19 mouse cellular contexts compared by ENCODE assay signal in genomic region chr6:146254931-146255330, GRCm38 (mm10).
DNase-seq lines count a peak whose midpoint lies in the region; ATAC-seq and TF ChIP-seq lines count a peak whose summit lies in the region.
"Had no signal": no experiment of that assay in that cellular context is flagged by ENCODE, and none has a peak within 500 bp of the region (broad histone marks: within the 10 kb centered on the region; RNA-seq: fewer than 3 reads in every experiment).

No protein-coding gene starts in this region.

- no peak overlapping the region for H3K4me3 ChIP-seq in gastrocnemius, adult 2 months
- H3K4me3 ChIP-seq in midbrain, embryonic 16.5 days (ENCODE audit: low read depth, low read length): no peak overlapping the region
- no peak overlapping the region for H3K4me3 ChIP-seq in midbrain, embryonic 13.5 days (replicated peaks)
- H3K4me3 ChIP-seq in limb, embryonic 12.5 days (replicated peaks): no peak overlapping the region
- H3K4me3 ChIP-seq: forebrain, embryonic 15.5 days; layer of hippocampus, adult 2 months; midbrain, embryonic 12.5 days; stomach, embryonic 15.5 days had no signal

- no peak for TF ChIP-seq CTCF in gastrocnemius, adult 2 months (IDR thresholded peaks at IDR 0.05)

- no peaks in the 10 kb centered on the region for H3K4me1 ChIP-seq in midbrain, embryonic 16.5 days (ENCODE audit: control insufficient read depth, insufficient read depth, low read length)
- H3K4me1 ChIP-seq in midbrain, embryonic 13.5 days (replicated peaks): 0 out of 2 replicates have a peak, but pooled peaks cover 5% of the 10 kb centered on the region
- peaks cover 21% of the 10 kb centered on the region for H3K4me1 ChIP-seq in limb, embryonic 12.5 days (replicated peaks)
- H3K4me1 ChIP-seq: forebrain, embryonic 15.5 days; midbrain, embryonic 12.5 days had no signal

- 73% methylated on average over 9 of the region's 9 CpGs for WGBS in midbrain, embryonic 16.5 days
- WGBS in midbrain, embryonic 13.5 days: 83% methylated on average over 9 of the region's 9 CpGs
- 51% methylated on average over 9 of the region's 9 CpGs for WGBS in limb, embryonic 12.5 days

- no peak overlapping the region for H3K9ac ChIP-seq in midbrain, embryonic 16.5 days (ENCODE audit: low read depth, low read length)
- H3K9ac ChIP-seq in midbrain, embryonic 13.5 days (replicated peaks): no peak overlapping the region
- no peak overlapping the region for H3K9ac ChIP-seq in limb, embryonic 12.5 days (replicated peaks)
- H3K9ac ChIP-seq: forebrain, embryonic 15.5 days; midbrain, embryonic 12.5 days; stomach, embryonic 15.5 days had no signal

- H3K27me3 ChIP-seq in midbrain, embryonic 16.5 days (ENCODE audit: control insufficient read depth, insufficient read depth, low read depth, low read length): no peaks in the 10 kb centered on the region
- H3K27me3 ChIP-seq in midbrain, embryonic 13.5 days: no peaks in the 10 kb centered on the region
- H3K27me3 ChIP-seq in limb, embryonic 12.5 days: no peaks in the 10 kb centered on the region
- H3K27me3 ChIP-seq: forebrain, embryonic 15.5 days; midbrain, embryonic 12.5 days; stomach, embryonic 15.5 days had no signal

- DNase-seq in gastrocnemius, adult 2 months: peak; percentile 40
- DNase-seq in gastrocnemius, adult 18-20 months (ENCODE audit: low spot score): no peak
- no peak for DNase-seq in spleen, postnatal 36 days (ENCODE audit: low spot score in 2 of 2)
- DNase-seq in left cerebral cortex, adult 8-10 months (ENCODE audit: low spot score in 2 of 2): no peak
- DNase-seq in lung, postnatal 14 days: no peak
- DNase-seq: adrenal gland, postnatal 25 days; cerebellum, adult 9-10 months; gastrocnemius, postnatal 25 days; kidney, adult 9 months had no signal

- intact Hi-C loops in gastrocnemius, adult 2 months (cut with DNase I): no loop called here

- no peaks in the 10 kb centered on the region; the same call in 1 of the 2 replicates for H3K9me3 ChIP-seq in midbrain, embryonic 16.5 days (replicated peaks; ENCODE audit: control insufficient read depth, low read length, poor library complexity, severe bottlenecking)
- H3K9me3 ChIP-seq in midbrain, embryonic 13.5 days: no peaks in the 10 kb centered on the region; the same call in 1 of the 2 replicates
- peaks cover 5% of the 10 kb centered on the region; the same call in 1 of the 2 replicates for H3K9me3 ChIP-seq in limb, embryonic 12.5 days
- H3K9me3 ChIP-seq: stomach, embryonic 15.5 days had no signal

- H3K4me2 ChIP-seq in midbrain, embryonic 16.5 days (ENCODE audit: low read length): no peak overlapping the region
- no peak overlapping the region for H3K4me2 ChIP-seq in midbrain, embryonic 13.5 days (replicated peaks)
- no peak overlapping the region for H3K4me2 ChIP-seq in limb, embryonic 12.5 days
- H3K4me2 ChIP-seq: forebrain, embryonic 15.5 days; midbrain, embryonic 12.5 days; stomach, embryonic 15.5 days had no signal

- no peaks in the 10 kb centered on the region for H3K36me3 ChIP-seq in midbrain, embryonic 16.5 days (ENCODE audit: control insufficient read depth, insufficient read depth, low read length)
- H3K36me3 ChIP-seq in midbrain, embryonic 13.5 days: no peaks in the 10 kb centered on the region
- no peaks in the 10 kb centered on the region for H3K36me3 ChIP-seq in limb, embryonic 12.5 days
- H3K36me3 ChIP-seq: forebrain, embryonic 15.5 days; midbrain, embryonic 12.5 days; stomach, embryonic 15.5 days had no signal

- H3K27ac ChIP-seq in gastrocnemius, adult 2 months: peak overlapping the region; percentile 48; the same call in 1 of the 2 replicates
- 0 out of 2 replicates have a peak overlapping the region, but pooled peaks have one; percentile 14 for H3K27ac ChIP-seq in midbrain, embryonic 16.5 days (ENCODE audit: low read length)
- no peak overlapping the region for H3K27ac ChIP-seq in midbrain, embryonic 13.5 days
- peak overlapping the region; percentile 53 for H3K27ac ChIP-seq in limb, embryonic 12.5 days
- H3K27ac ChIP-seq: forebrain, embryonic 15.5 days; hindbrain, postnatal 0 days; layer of hippocampus, adult 2 months; macrophage; midbrain, embryonic 12.5 days; stomach, embryonic 15.5 days had no signal

- no peak for ATAC-seq in midbrain, embryonic 16.5 days
- ATAC-seq in midbrain, embryonic 13.5 days: no peak
- ATAC-seq in limb, embryonic 12.5 days (ENCODE audit: insufficient number of reproducible peaks, insufficient read depth, low FRiP score, low TSS enrichment, low read depth): no peak
- ATAC-seq: forebrain, embryonic 15.5 days; hindbrain, postnatal 0 days; intestine, embryonic 16.5 days had no signal
